Mouse (Mus musculus) limb, embryonic 14.5 days (tissue): ENCODE measurements around the gene Prkca. TPM values are rescaled to one million over a fixed set of nuclear protein-coding genes. Genes with fewer than 3 reads are reported as not detected.

Experiments
- ATAC-seq: fragments of 200-750 bp; cut with Nextera tagmentation; 2 replicates; pipeline ENCODE4 v1.8.0; 2017; ENCODE audit warnings: low read depth, moderate number of reproducible peaks, moderate TSS enrichment; ENCODE audit not compliant: low FRiP score
- DNase-seq: peaks from one replicate; pipeline ENCODE4 v3.0.0-alpha.2; 2015; ENCODE audit warnings: low spot score
- H3K27ac ChIP-seq: fragments of 300-500 bp; sonication (generic); replicated peaks from 2 replicates; pipeline ENCODE4 v1.5.1; 2014; ENCODE audit warnings: low read depth, mild to moderate bottlenecking, low read length, moderate library complexity, mixed read lengths
- H3K27me3 ChIP-seq: fragments of 300-500 bp; sonication (generic); 2 replicates; pipeline ENCODE4 v1.6.1; 2014; ENCODE audit warnings: low read length, mixed read lengths; ENCODE audit not compliant: control insufficient read depth, insufficient read depth
- H3K36me3 ChIP-seq: fragments of 300-500 bp; sonication (generic); 2 replicates; pipeline ENCODE4 v1.6.1; 2014; ENCODE audit warnings: mild to moderate bottlenecking, low read length, moderate library complexity, mixed read lengths; ENCODE audit not compliant: control insufficient read depth, insufficient read depth
- H3K4me1 ChIP-seq: fragments of 300-500 bp; sonication (generic); 2 replicates; pipeline ENCODE4 v1.6.1; 2014; ENCODE audit warnings: antibody characterized with exemption, low read length, mixed read lengths; ENCODE audit not compliant: control insufficient read depth, insufficient read depth
- H3K4me2 ChIP-seq: fragments of 300-500 bp; sonication (generic); replicated peaks from 2 replicates; pipeline ENCODE4 v1.6.1; 2014; ENCODE audit warnings: low read depth, mild to moderate bottlenecking, low read length, moderate library complexity; ENCODE audit not compliant: severe bottlenecking
- H3K4me3 ChIP-seq: fragments of 300-500 bp; sonication (generic); replicated peaks from 2 replicates; pipeline ENCODE4 v1.5.1; 2014; ENCODE audit warnings: low read length
- H3K9ac ChIP-seq: fragments of 300-500 bp; sonication (generic); 2 replicates; pipeline ENCODE4 v1.6.1; 2014; ENCODE audit warnings: mild to moderate bottlenecking, low read depth, low read length, moderate library complexity; ENCODE audit not compliant: severe bottlenecking
- H3K9me3 ChIP-seq: fragments of 300-500 bp; sonication (generic); 2 replicates; pipeline ENCODE4 v1.6.1; 2016; ENCODE audit warnings: low read length; ENCODE audit not compliant: control insufficient read depth
- POLR2A ChIP-seq: fragments of 200-500 bp; IDR thresholded peaks from 2 replicates; pipeline ENCODE4 v1.8.0; 2012; ENCODE audit warnings: inconsistent platforms, mild to moderate bottlenecking, moderate library complexity, borderline replicate concordance; ENCODE audit not compliant: insufficient read depth, insufficient read length; ENCODE audit errors: extremely low read depth
- WGBS: fragments of 180-500 bp; shearing (Covaris S2); extraction: QIAGEN DNeasy Blood & Tissue Kit; methylation state at CpG from one replicate; pipeline ENCODE4 v1.1.7; 2014; 5-methylcytosine and 5-hydroxymethylcytosine counted together
- polyA plus RNA-seq, 2 experiments: library from polyadenylated mRNA; depleted of rRNA in 1 of 2; stranded (reverse) in 1 of 2; unstranded in 1 of 2; fragments of >200 nt; fragmentation: Nextera tagmentation in 1 of 2; extraction: Ambion mirVana in 1 of 2; gene quantifications; 2 replicates each; pipeline versions ENCODE4 v1.2.1 to v1.2.3; 2012 to 2014

Gene Prkca
- polyA plus RNA-seq, 2 experiments: 9.0 to 16.3 TPM

DNA sequence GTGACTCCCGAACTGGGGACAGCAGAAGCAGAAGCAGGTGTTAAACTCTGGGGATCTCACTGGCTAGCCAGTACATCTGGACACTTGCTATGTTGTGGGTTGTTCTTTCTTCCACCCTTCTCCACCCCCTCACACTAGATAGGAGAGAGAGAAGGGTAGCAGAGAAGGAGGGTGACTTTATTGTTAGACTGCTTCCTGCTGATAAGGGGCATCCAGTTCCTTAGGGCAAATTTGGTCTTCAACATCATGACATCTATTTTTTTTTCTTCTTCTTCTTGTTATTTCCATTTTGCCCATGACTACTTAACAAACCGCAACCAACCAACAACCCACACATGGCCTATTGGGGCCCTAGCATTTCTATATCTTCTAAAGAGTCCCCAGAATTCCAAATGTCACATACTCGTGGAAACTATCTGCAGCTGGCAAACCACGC lies 97.4 kb downstream of the Prkca start:
- no peaks in the 10 kb centered on the region for H3K9me3 ChIP-seq
- H3K36me3 ChIP-seq: no peaks in the 10 kb centered on the region
- ATAC-seq (no peak), DNase-seq (no peak)
- no peak overlapping the region for H3K4me2 ChIP-seq
- no peak for TF ChIP-seq POLR2A
- no peak overlapping the region for H3K9ac ChIP-seq
- H3K4me1 ChIP-seq: peaks cover 18% of the 10 kb centered on the region
- no peak overlapping the region for H3K27ac ChIP-seq
- H3K27me3 ChIP-seq: peaks cover 3% of the 10 kb centered on the region; the same call in 1 of the 2 replicates
- no peak overlapping the region for H3K4me3 ChIP-seq
- 63% methylated on average over 4 of the region's 4 CpGs for WGBS

DNA sequence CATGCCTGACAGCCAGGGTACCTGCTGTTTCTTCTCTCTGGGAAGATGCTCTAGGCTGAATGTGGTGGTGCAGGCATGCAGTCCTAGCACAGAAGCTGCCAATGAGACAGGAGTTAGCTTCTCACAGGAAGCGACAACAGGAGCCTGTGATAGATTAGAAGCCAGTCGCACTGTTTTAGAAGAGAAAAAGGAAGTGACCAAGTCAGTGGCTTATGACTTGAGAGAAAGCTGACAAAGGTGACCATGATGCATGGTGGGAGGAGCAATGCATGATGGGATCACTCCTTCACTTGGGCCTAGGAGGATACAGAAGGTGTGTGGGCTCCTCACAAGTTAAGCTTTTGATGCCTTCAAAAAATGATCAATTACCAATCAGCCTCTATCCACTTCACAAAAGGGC lies 99.5 kb downstream of the Prkca start:
- 67% methylated on average over 2 of the region's 2 CpGs for WGBS
- no peak for TF ChIP-seq POLR2A
- Histone ChIP-seq H3K4me3 (no peak overlapping the region), H3K4me1 (peaks cover 21% of the 10 kb centered on the region), H3K9ac (no peak overlapping the region), H3K36me3 (no peaks in the 10 kb centered on the region), H3K9me3 (no peaks in the 10 kb centered on the region), H3K27me3 (peaks cover 3% of the 10 kb centered on the region; the same call in 1 of the 2 replicates), H3K4me2 (no peak overlapping the region), H3K27ac (no peak overlapping the region)
- ATAC-seq (no peak), DNase-seq (no peak)

- no peak for TF ChIP-seq POLR2A
- Histone ChIP-seq H3K4me2 (no peak overlapping the region), H3K36me3 (no peaks in the 10 kb centered on the region), H3K27me3 (peaks cover 3% of the 10 kb centered on the region; the same call in 1 of the 2 replicates), H3K9ac (no peak overlapping the region), H3K27ac (no peak overlapping the region), H3K4me3 (no peak overlapping the region), H3K4me1 (peaks cover 27% of the 10 kb centered on the region), H3K9me3 (no peaks in the 10 kb centered on the region)
- DNase-seq (no peak), ATAC-seq (no peak)
- 40% methylated on average over 2 of the region's 2 CpGs for WGBS
These were observed 100.1 kb downstream of the Prkca start for GRCm38 (mm10) chr11:108243633-108244032.

GRCm38 (mm10) chr11:108240924-108241498 lies 102.7 kb downstream of the Prkca start:
- H3K9me3 ChIP-seq: no peaks in the 10 kb centered on the region
- TF ChIP-seq POLR2A: no peak
- 53% methylated on average over 11 of the region's 11 CpGs for WGBS
- no peaks in the 10 kb centered on the region for H3K27me3 ChIP-seq
- ATAC-seq (no peak), DNase-seq (no peak)
- no peak overlapping the region for H3K4me3 ChIP-seq
- H3K4me2 ChIP-seq: no peak overlapping the region
- H3K36me3 ChIP-seq: no peaks in the 10 kb centered on the region
- H3K4me1 ChIP-seq: peaks cover 46% of the 10 kb centered on the region
- H3K9ac ChIP-seq: no peak overlapping the region
- H3K27ac ChIP-seq: no peak overlapping the region

- TF ChIP-seq POLR2A: no peak
- Histone ChIP-seq H3K4me3 (no peak overlapping the region), H3K9ac (no peak overlapping the region), H3K9me3 (no peaks in the 10 kb centered on the region), H3K27me3 (no peaks in the 10 kb centered on the region), H3K27ac (no peak overlapping the region), H3K36me3 (no peaks in the 10 kb centered on the region), H3K4me2 (no peak overlapping the region), H3K4me1 (peaks cover 44% of the 10 kb centered on the region)
- ATAC-seq (peak; percentile 77; the same call in 1 of the 2 replicates), DNase-seq (peak; percentile 44)
- 49% methylated on average over 4 of the region's 4 CpGs for WGBS
These were observed 104.6 kb downstream of the Prkca start for GRCm38 (mm10) chr11:108239173-108239572.
